Mouse (Mus musculus): Measurements from ENCODE around the gene Mipep. TPM values are rescaled to one million over a fixed set of nuclear protein-coding genes. Genes with fewer than 3 reads are reported as not detected.

Mipep gene
- polyA plus RNA-seq, 1 experiment from 2014 or later, result 18.8 TPM

- Histone ChIP-seq H3K4me3 (replicated peaks) (no peak overlapping the region), H3K9me3 (replicated peaks) (no peaks in the 10 kb centered on the region), H3K4me2 (no peak overlapping the region), H3K27me3 (replicated peaks) (no peaks in the 10 kb centered on the region), H3K4me1 (no peaks in the 10 kb centered on the region), H3K9ac (replicated peaks) (no peak overlapping the region), H3K27ac (replicated peaks) (no peak overlapping the region), H3K36me3 (peaks cover 45% of the 10 kb centered on the region)
- WGBS, result 89% methylated on average over 5 of the region's 5 CpGs
- no peak for ATAC-seq (ENCODE audit: low FRiP score)
These were observed 63.8 kb downstream of the Mipep start for GRCm38 (mm10) chr14:60848194-60848593.

- ATAC-seq (ENCODE audit: low FRiP score), result no peak
- no peak overlapping the region for H3K4me2 ChIP-seq
- no peaks in the 10 kb centered on the region for H3K9me3 ChIP-seq (replicated peaks)
- no peaks in the 10 kb centered on the region for H3K27me3 ChIP-seq (replicated peaks)
- H3K27ac ChIP-seq (replicated peaks), result no peak overlapping the region
- no peak overlapping the region for H3K4me3 ChIP-seq (replicated peaks)
- peaks cover 45% of the 10 kb centered on the region for H3K36me3 ChIP-seq
- WGBS, result 85% methylated on average over 14 of the region's 14 CpGs
- H3K9ac ChIP-seq (replicated peaks), result no peak overlapping the region
- no peaks in the 10 kb centered on the region for H3K4me1 ChIP-seq
These were observed 65.7 kb downstream of the Mipep start for GRCm38 (mm10) chr14:60850101-60850500.

- no peak for ATAC-seq (ENCODE audit: low FRiP score)
- H3K36me3 ChIP-seq, result peaks cover 40% of the 10 kb centered on the region
- WGBS, result 83% methylated on average over 5 of the region's 5 CpGs
- H3K4me3 ChIP-seq (replicated peaks), result no peak overlapping the region
- H3K27me3 ChIP-seq (replicated peaks), result no peaks in the 10 kb centered on the region
- H3K27ac ChIP-seq (replicated peaks), result no peak overlapping the region
- H3K9ac ChIP-seq (replicated peaks), result no peak overlapping the region
- H3K4me2 ChIP-seq, result no peak overlapping the region
- H3K9me3 ChIP-seq (replicated peaks), result no peaks in the 10 kb centered on the region
- no peaks in the 10 kb centered on the region for H3K4me1 ChIP-seq
These were observed 67.3 kb downstream of the Mipep start for GRCm38 (mm10) chr14:60851632-60852031.

GRCm38 (mm10) chr14:60856199-60856912 is 72.0 kb downstream of the Mipep start:
- no peaks in the 10 kb centered on the region for H3K9me3 ChIP-seq (replicated peaks)
- H3K27ac ChIP-seq (replicated peaks), result no peak overlapping the region; the same call in 1 of the 2 replicates
- no peaks in the 10 kb centered on the region for H3K27me3 ChIP-seq (replicated peaks)
- H3K36me3 ChIP-seq, result peaks cover 12% of the 10 kb centered on the region
- H3K4me2 ChIP-seq, result no peak overlapping the region
- no peak for ATAC-seq (ENCODE audit: low FRiP score)
- H3K4me1 ChIP-seq, result no peaks in the 10 kb centered on the region
- no peak overlapping the region for H3K4me3 ChIP-seq (replicated peaks)
- 55% methylated on average over 7 of the region's 7 CpGs for WGBS
- H3K9ac ChIP-seq (replicated peaks), result no peak overlapping the region

- ATAC-seq (ENCODE audit: low FRiP score), result no peak
- Histone ChIP-seq H3K36me3 (peaks cover 6% of the 10 kb centered on the region), H3K4me1 (no peaks in the 10 kb centered on the region), H3K4me2 (no peak overlapping the region), H3K27me3 (replicated peaks) (no peaks in the 10 kb centered on the region), H3K4me3 (replicated peaks) (no peak overlapping the region), H3K9me3 (replicated peaks) (no peaks in the 10 kb centered on the region), H3K9ac (replicated peaks) (no peak overlapping the region), H3K27ac (replicated peaks) (no peak overlapping the region; the same call in 1 of the 2 replicates)
- WGBS, result 81% methylated on average over 7 of the region's 7 CpGs
These were observed 72.5 kb downstream of the Mipep start for GRCm38 (mm10) chr14:60856913-60857300.

GRCm38 (mm10) chr14:60863396-60863795 is 79.0 kb downstream of the Mipep start:
- Histone ChIP-seq H3K9me3 (replicated peaks) (no peaks in the 10 kb centered on the region), H3K9ac (replicated peaks) (no peak overlapping the region), H3K36me3 (no peaks in the 10 kb centered on the region), H3K27me3 (replicated peaks) (no peaks in the 10 kb centered on the region), H3K4me3 (replicated peaks) (no peak overlapping the region), H3K4me2 (no peak overlapping the region), H3K27ac (replicated peaks) (no peak overlapping the region), H3K4me1 (peaks cover 3% of the 10 kb centered on the region)
- WGBS, result 50% methylated on average over 3 of the region's 3 CpGs
- ATAC-seq (ENCODE audit: low FRiP score), result no peak

GRCm38 (mm10) chr14:60866399-60866798 is 82.0 kb downstream of the Mipep start:
- ATAC-seq (ENCODE audit: low FRiP score), result no peak
- Histone ChIP-seq H3K9ac (replicated peaks) (no peak overlapping the region), H3K36me3 (no peaks in the 10 kb centered on the region), H3K4me2 (no peak overlapping the region), H3K4me1 (peaks cover 7% of the 10 kb centered on the region), H3K9me3 (replicated peaks) (no peaks in the 10 kb centered on the region), H3K27me3 (replicated peaks) (no peaks in the 10 kb centered on the region), H3K4me3 (replicated peaks) (no peak overlapping the region), H3K27ac (replicated peaks) (no peak overlapping the region)
- WGBS, result 82% methylated on average over 11 of the region's 11 CpGs

- no peak overlapping the region for H3K9ac ChIP-seq (replicated peaks)
- ATAC-seq (ENCODE audit: low FRiP score), result no peak
- no peak overlapping the region for H3K27ac ChIP-seq (replicated peaks)
- no peak overlapping the region for H3K4me3 ChIP-seq (replicated peaks)
- no peaks in the 10 kb centered on the region for H3K27me3 ChIP-seq (replicated peaks)
- H3K9me3 ChIP-seq (replicated peaks), result no peaks in the 10 kb centered on the region
- H3K4me2 ChIP-seq, result no peak overlapping the region
- 24% methylated on average over 9 of the region's 9 CpGs for WGBS
- H3K36me3 ChIP-seq, result 0 out of 2 replicates have a peak, but pooled peaks cover 2% of the 10 kb centered on the region
- H3K4me1 ChIP-seq, result peaks cover 7% of the 10 kb centered on the region
These were observed 84.0 kb downstream of the Mipep start for GRCm38 (mm10) chr14:60868325-60868724.

- ATAC-seq (ENCODE audit: low FRiP score), result no peak
- no peak overlapping the region for H3K4me2 ChIP-seq
These were observed 87.5 kb downstream of the Mipep start for GRCm38 (mm10) chr14:60871831-60872230.

GRCm38 (mm10) chr14:60882106-60882505 is 97.7 kb downstream of the Mipep start:
- no peaks in the 10 kb centered on the region for H3K4me1 ChIP-seq
- 94% methylated on average over 5 of the region's 5 CpGs for WGBS
- no peak overlapping the region for H3K4me3 ChIP-seq (replicated peaks)
- ATAC-seq (ENCODE audit: low FRiP score), result no peak
- no peak overlapping the region for H3K9ac ChIP-seq (replicated peaks)
- no peaks in the 10 kb centered on the region for H3K9me3 ChIP-seq (replicated peaks)
- no peak overlapping the region for H3K27ac ChIP-seq (replicated peaks)
- H3K36me3 ChIP-seq, result peaks cover 5% of the 10 kb centered on the region
- no peak overlapping the region for H3K4me2 ChIP-seq
- H3K27me3 ChIP-seq (replicated peaks), result no peaks in the 10 kb centered on the region

More at GRCm38 (mm10) chr14:60871831-60872230, 87.5 kb downstream of the Mipep start:
- Histone ChIP-seq H3K4me3 (replicated peaks) (no peak overlapping the region), H3K9me3 (replicated peaks) (no peaks in the 10 kb centered on the region), H3K27me3 (replicated peaks) (no peaks in the 10 kb centered on the region), H3K27ac (replicated peaks) (no peak overlapping the region), H3K4me1 (peaks cover 7% of the 10 kb centered on the region), H3K36me3 (0 out of 2 replicates have a peak, but pooled peaks cover 5% of the 10 kb centered on the region), H3K9ac (replicated peaks) (no peak overlapping the region)
- 94% methylated on average over 8 of the region's 8 CpGs for WGBS

GRCm38 (mm10) chr14:60882681-60883080 is 98.3 kb downstream of the Mipep start:
- Histone ChIP-seq H3K27me3 (replicated peaks) (no peaks in the 10 kb centered on the region), H3K9ac (replicated peaks) (no peak overlapping the region), H3K4me3 (replicated peaks) (no peak overlapping the region), H3K4me1 (no peaks in the 10 kb centered on the region), H3K27ac (replicated peaks) (no peak overlapping the region), H3K9me3 (replicated peaks) (no peaks in the 10 kb centered on the region), H3K36me3 (peaks cover 5% of the 10 kb centered on the region), H3K4me2 (no peak overlapping the region)
- ATAC-seq (ENCODE audit: low FRiP score), result no peak
- WGBS, result 78% methylated on average over 4 of the region's 4 CpGs

- no peak overlapping the region for H3K9ac ChIP-seq (replicated peaks)
- H3K4me2 ChIP-seq, result no peak overlapping the region
- H3K36me3 ChIP-seq, result peaks cover 11% of the 10 kb centered on the region
- no peaks in the 10 kb centered on the region for H3K27me3 ChIP-seq (replicated peaks)
- 50% methylated on average over 6 of the region's 6 CpGs for WGBS
- ATAC-seq (ENCODE audit: low FRiP score), result no peak
- no peak overlapping the region for H3K4me3 ChIP-seq (replicated peaks)
- H3K4me1 ChIP-seq, result no peaks in the 10 kb centered on the region
- no peak overlapping the region for H3K27ac ChIP-seq (replicated peaks)
- no peaks in the 10 kb centered on the region for H3K9me3 ChIP-seq (replicated peaks)
These were observed 101.1 kb downstream of the Mipep start for GRCm38 (mm10) chr14:60885361-60885950.
